Comparison of ENCODE assay signal across 25 mouse cellular contexts in genomic region chr15:50967176-50967575, GRCm38 (mm10).
DNase-seq lines count a peak whose midpoint lies in the region; ATAC-seq lines count a peak whose summit lies in the region.
"Had no signal": no experiment of that assay in that cellular context is flagged by ENCODE, and none has a peak within 500 bp of the region (broad histone marks: within the 10 kb centered on the region; RNA-seq: fewer than 3 reads in every experiment).

No protein-coding gene starts in this region.

- no peaks in the 10 kb centered on the region for H3K27me3 ChIP-seq in forebrain, embryonic 11.5 days (ENCODE audit: control insufficient read depth, insufficient read depth, low read length)
- H3K27me3 ChIP-seq in forebrain, embryonic 13.5 days = no peaks in the 10 kb centered on the region
- H3K27me3 ChIP-seq: embryonic facial prominence, embryonic 12.5 days; heart, embryonic 13.5 days; hindbrain, embryonic 12.5 days; limb, embryonic 12.5 days; midbrain, embryonic 12.5 days had no signal

- no peak overlapping the region for H3K27ac ChIP-seq in forebrain, embryonic 11.5 days (ENCODE audit: low read depth, low read length)
- no peak overlapping the region for H3K27ac ChIP-seq in forebrain, embryonic 13.5 days
- H3K27ac ChIP-seq: embryonic facial prominence, embryonic 12.5 days; heart, adult 2 months; heart, embryonic 13.5 days; hindbrain, embryonic 12.5 days; limb, embryonic 12.5 days; midbrain, embryonic 12.5 days; stomach, postnatal 0 days had no signal

- no peaks in the 10 kb centered on the region for H3K36me3 ChIP-seq in forebrain, embryonic 11.5 days (ENCODE audit: control insufficient read depth, insufficient read depth, low read length)
- H3K36me3 ChIP-seq in forebrain, embryonic 13.5 days (ENCODE audit: poor library complexity, severe bottlenecking) = no peaks in the 10 kb centered on the region
- H3K36me3 ChIP-seq: embryonic facial prominence, embryonic 12.5 days; heart, embryonic 13.5 days; hindbrain, embryonic 12.5 days; limb, embryonic 12.5 days; midbrain, embryonic 12.5 days had no signal

- H3K4me1 ChIP-seq in forebrain, embryonic 11.5 days (replicated peaks; ENCODE audit: control insufficient read depth, insufficient read depth, low read length) = no peaks in the 10 kb centered on the region
- no peaks in the 10 kb centered on the region for H3K4me1 ChIP-seq in forebrain, embryonic 13.5 days
- H3K4me1 ChIP-seq: embryonic facial prominence, embryonic 12.5 days; heart, embryonic 13.5 days; hindbrain, embryonic 12.5 days; limb, embryonic 12.5 days had no signal

- no peak overlapping the region for H3K4me2 ChIP-seq in forebrain, embryonic 11.5 days (ENCODE audit: low read depth, low read length, severe bottlenecking)
- H3K4me2 ChIP-seq in forebrain, embryonic 13.5 days = no peak overlapping the region
- H3K4me2 ChIP-seq: embryonic facial prominence, embryonic 12.5 days; heart, embryonic 13.5 days; hindbrain, embryonic 12.5 days; limb, embryonic 12.5 days; liver, embryonic 11.5 days; midbrain, embryonic 12.5 days had no signal

- no peak overlapping the region for H3K4me3 ChIP-seq in forebrain, embryonic 11.5 days (ENCODE audit: low read depth, low read length)
- H3K4me3 ChIP-seq in forebrain, embryonic 13.5 days = no peak overlapping the region
- H3K4me3 ChIP-seq: embryonic facial prominence, embryonic 12.5 days; erythroblast, embryonic 14.5 days; heart, adult 2 months; heart, embryonic 13.5 days; hindbrain, embryonic 12.5 days; limb, embryonic 12.5 days; midbrain, embryonic 12.5 days had no signal

- no peaks in the 10 kb centered on the region for H3K9me3 ChIP-seq in forebrain, embryonic 11.5 days (ENCODE audit: control insufficient read depth, low read length)
- H3K9me3 ChIP-seq in forebrain, embryonic 13.5 days (replicated peaks) = no peaks in the 10 kb centered on the region
- H3K9me3 ChIP-seq: embryonic facial prominence, embryonic 12.5 days; heart, embryonic 13.5 days; hindbrain, embryonic 12.5 days; limb, embryonic 12.5 days; midbrain, embryonic 12.5 days had no signal

- peak; percentile 78 for ATAC-seq in forebrain, embryonic 11.5 days (replicated peaks; ENCODE audit: low FRiP score)
- no peak for ATAC-seq in forebrain, embryonic 13.5 days

- no peak overlapping the region for H3K9ac ChIP-seq in forebrain, embryonic 11.5 days (ENCODE audit: low read length)
- no peak overlapping the region for H3K9ac ChIP-seq in forebrain, embryonic 13.5 days
- H3K9ac ChIP-seq: embryonic facial prominence, embryonic 12.5 days; heart, embryonic 13.5 days; hindbrain, embryonic 12.5 days; limb, embryonic 12.5 days; midbrain, embryonic 12.5 days had no signal

- WGBS in forebrain, embryonic 11.5 days = 37% methylated on average over 2 of the region's 2 CpGs
- 22% methylated on average over 2 of the region's 2 CpGs for WGBS in forebrain, embryonic 13.5 days

- DNase-seq in forebrain, embryonic 11.5 days (ENCODE audit: low spot score) = no peak
- DNase-seq in kidney, adult 8-10 months = peak; percentile 33 to 61
- no peak for DNase-seq in kidney, postnatal 10 days
- DNase-seq in embryo, embryonic 11 days = peak; percentile 14
- peak; percentile 73 for DNase-seq in retina, embryonic 14.5 days (ENCODE audit: low spot score)
- no peak for DNase-seq in layer of hippocampus, postnatal 10 days (ENCODE audit: low spot score in 2 of 2)
- DNase-seq in layer of hippocampus, postnatal 25 days (ENCODE audit: extremely low spot score in 1 of 2, low spot score in 1 of 2) = no peak
- DNase-seq: adrenal gland, postnatal 14 days; cerebellum, adult 9-10 months; gastrocnemius, postnatal 36 days; heart, adult 2 months; heart, postnatal 14 days; layer of hippocampus, adult 9-11 months; lung, adult 18-20 months; lung, postnatal 10 days; right cerebral cortex, postnatal 14 days had no signal

Comparison
In these comparisons a context has a peak if more than half of its experiments do, and no peak if none do; other contexts are left out.
1. DNase-seq: peak in kidney, adult 8-10 months (2 of 2), embryo, embryonic 11 days (single experiment) and retina, embryonic 14.5 days (single experiment); none in forebrain, embryonic 11.5 days (single experiment), kidney, postnatal 10 days (single experiment), layer of hippocampus, postnatal 10 days (0 of 2) and layer of hippocampus, postnatal 25 days (0 of 2).